In genomic region chr6:134721729-134722269, GRCm38 (mm10) we compare ENCODE assay signal across 19 mouse cellular contexts.
A peak's percentile ranks its signal among the peaks of the same experiment; 100 is the strongest.
DNase-seq lines count a peak whose midpoint lies in the region; ATAC-seq and TF ChIP-seq lines count a peak whose summit lies in the region.
"Had no signal": no experiment of that assay in that cellular context is flagged by ENCODE, and none has a peak within 500 bp of the region (broad histone marks: within the 10 kb centered on the region; RNA-seq: fewer than 3 reads in every experiment).

No protein-coding gene starts in this region.

- WGBS in forebrain, embryonic 16.5 days, result 73% methylated on average over 6 of the region's 6 CpGs
- 90% methylated on average over 6 of the region's 6 CpGs for WGBS in forebrain, embryonic 13.5 days
- 75% methylated on average over 6 of the region's 6 CpGs for WGBS in limb, embryonic 13.5 days
- 95% methylated on average over 6 of the region's 6 CpGs for WGBS in limb, embryonic 10.5 days
- 82% methylated on average over 6 of the region's 6 CpGs for WGBS in stomach, embryonic 14.5 days
- 70% methylated on average over 6 of the region's 6 CpGs for WGBS in stomach, postnatal 0 days
- WGBS in liver, postnatal 0 days (ENCODE audit: insufficient replicate concordance), result 81% methylated on average over 6 of the region's 6 CpGs

- DNase-seq in limb, embryonic 10.5 days (ENCODE audit: low spot score), result no peak
- DNase-seq in stomach, postnatal 0 days (ENCODE audit: low spot score), result no peak
- no peak for DNase-seq in liver, postnatal 0 days
- DNase-seq: adrenal gland, postnatal 25 days; cerebellum, adult 9-10 months; gastrocnemius, postnatal 25 days; kidney, adult 2 months; kidney, postnatal 10 days; right cerebral cortex, postnatal 25 days; spleen, adult 18-20 months; thymus, postnatal 25 days had no signal

- peaks cover 3% of the 10 kb centered on the region; the same call in 1 of the 2 replicates for H3K4me1 ChIP-seq in forebrain, embryonic 16.5 days (replicated peaks; ENCODE audit: control insufficient read depth, insufficient read depth, low read length)
- no peaks in the 10 kb centered on the region for H3K4me1 ChIP-seq in forebrain, embryonic 13.5 days
- H3K4me1 ChIP-seq in limb, embryonic 13.5 days, result no peaks in the 10 kb centered on the region
- no peaks in the 10 kb centered on the region for H3K4me1 ChIP-seq in limb, embryonic 10.5 days
- H3K4me1 ChIP-seq in stomach, embryonic 14.5 days (ENCODE audit: control insufficient read depth, insufficient read depth, low read length), result no peaks in the 10 kb centered on the region
- H3K4me1 ChIP-seq in stomach, postnatal 0 days (replicated peaks; ENCODE audit: control insufficient read depth, insufficient read depth), result no peaks in the 10 kb centered on the region
- H3K4me1 ChIP-seq in liver, postnatal 0 days (ENCODE audit: insufficient read depth), result peaks cover 9% of the 10 kb centered on the region
- H3K4me1 ChIP-seq: forebrain, embryonic 10.5 days had no signal

- H3K4me2 ChIP-seq in forebrain, embryonic 16.5 days (ENCODE audit: low read length), result no peak overlapping the region
- H3K4me2 ChIP-seq in forebrain, embryonic 13.5 days, result no peak overlapping the region
- no peak overlapping the region for H3K4me2 ChIP-seq in limb, embryonic 13.5 days (replicated peaks)
- H3K4me2 ChIP-seq in stomach, embryonic 14.5 days (replicated peaks; ENCODE audit: low read depth, low read length), result no peak overlapping the region
- no peak overlapping the region for H3K4me2 ChIP-seq in stomach, postnatal 0 days (replicated peaks; ENCODE audit: low read depth)
- no peak overlapping the region for H3K4me2 ChIP-seq in liver, postnatal 0 days (ENCODE audit: low read depth, low read length)
- H3K4me2 ChIP-seq: heart, embryonic 15.5 days had no signal

- no peaks in the 10 kb centered on the region for H3K9me3 ChIP-seq in forebrain, embryonic 16.5 days (ENCODE audit: control insufficient read depth, low read length)
- H3K9me3 ChIP-seq in forebrain, embryonic 13.5 days (replicated peaks), result no peaks in the 10 kb centered on the region
- no peaks in the 10 kb centered on the region for H3K9me3 ChIP-seq in limb, embryonic 13.5 days
- no peaks in the 10 kb centered on the region for H3K9me3 ChIP-seq in limb, embryonic 10.5 days (replicated peaks)
- H3K9me3 ChIP-seq in stomach, embryonic 14.5 days (ENCODE audit: control insufficient read depth, low read depth, low read length), result no peaks in the 10 kb centered on the region
- no peaks in the 10 kb centered on the region for H3K9me3 ChIP-seq in stomach, postnatal 0 days (ENCODE audit: control insufficient read depth, low read length)
- no peaks in the 10 kb centered on the region for H3K9me3 ChIP-seq in liver, postnatal 0 days (ENCODE audit: low read length)
- H3K9me3 ChIP-seq: forebrain, embryonic 10.5 days; heart, embryonic 15.5 days had no signal

- H3K9ac ChIP-seq in forebrain, embryonic 16.5 days (replicated peaks; ENCODE audit: low read depth, low read length), result no peak overlapping the region
- H3K9ac ChIP-seq in forebrain, embryonic 13.5 days, result no peak overlapping the region
- H3K9ac ChIP-seq in limb, embryonic 13.5 days, result no peak overlapping the region
- H3K9ac ChIP-seq in stomach, embryonic 14.5 days (replicated peaks; ENCODE audit: low read depth, low read length), result no peak overlapping the region
- H3K9ac ChIP-seq in stomach, postnatal 0 days (ENCODE audit: low read length), result no peak overlapping the region
- H3K9ac ChIP-seq in liver, postnatal 0 days (replicated peaks), result no peak overlapping the region
- H3K9ac ChIP-seq: heart, embryonic 15.5 days had no signal

- TF ChIP-seq EP300 in stomach, postnatal 0 days (optimal IDR thresholded peaks at IDR 0.05), result no peak
- TF ChIP-seq EP300 in liver, postnatal 0 days (IDR thresholded peaks at IDR 0.05; ENCODE audit: low read depth), result no peak

- H3K27me3 ChIP-seq in forebrain, embryonic 16.5 days (replicated peaks; ENCODE audit: control insufficient read depth, insufficient read depth, low read length), result no peaks in the 10 kb centered on the region
- no peaks in the 10 kb centered on the region for H3K27me3 ChIP-seq in forebrain, embryonic 13.5 days
- H3K27me3 ChIP-seq in limb, embryonic 13.5 days, result no peaks in the 10 kb centered on the region
- no peaks in the 10 kb centered on the region for H3K27me3 ChIP-seq in limb, embryonic 10.5 days (ENCODE audit: low read depth, poor library complexity, severe bottlenecking)
- no peaks in the 10 kb centered on the region for H3K27me3 ChIP-seq in stomach, embryonic 14.5 days (ENCODE audit: control insufficient read depth, insufficient read depth, low read length)
- H3K27me3 ChIP-seq in stomach, postnatal 0 days (ENCODE audit: control insufficient read depth, insufficient read depth, low read length), result no peaks in the 10 kb centered on the region
- no peaks in the 10 kb centered on the region for H3K27me3 ChIP-seq in liver, postnatal 0 days (ENCODE audit: insufficient read depth, low read length)
- H3K27me3 ChIP-seq: heart, embryonic 15.5 days had no signal

- H3K36me3 ChIP-seq in forebrain, embryonic 16.5 days (ENCODE audit: control insufficient read depth, insufficient read depth), result no peaks in the 10 kb centered on the region
- peaks cover 66% of the 10 kb centered on the region for H3K36me3 ChIP-seq in forebrain, embryonic 13.5 days (ENCODE audit: poor library complexity, severe bottlenecking)
- peaks cover 63% of the 10 kb centered on the region for H3K36me3 ChIP-seq in limb, embryonic 13.5 days
- peaks cover 51% of the 10 kb centered on the region for H3K36me3 ChIP-seq in limb, embryonic 10.5 days
- H3K36me3 ChIP-seq in stomach, embryonic 14.5 days (ENCODE audit: control insufficient read depth, insufficient read depth, low read length), result peaks cover 37% of the 10 kb centered on the region
- H3K36me3 ChIP-seq in stomach, postnatal 0 days (ENCODE audit: control insufficient read depth, insufficient read depth, low read length), result peaks cover 13% of the 10 kb centered on the region; the same call in 1 of the 2 replicates
- peaks cover 28% of the 10 kb centered on the region for H3K36me3 ChIP-seq in liver, postnatal 0 days (replicated peaks; ENCODE audit: insufficient read depth, low read length)

- no peak overlapping the region for H3K4me3 ChIP-seq in forebrain, embryonic 16.5 days (replicated peaks; ENCODE audit: low read length)
- no peak overlapping the region for H3K4me3 ChIP-seq in forebrain, embryonic 13.5 days
- H3K4me3 ChIP-seq in limb, embryonic 13.5 days, result no peak overlapping the region
- no peak overlapping the region for H3K4me3 ChIP-seq in limb, embryonic 10.5 days
- no peak overlapping the region for H3K4me3 ChIP-seq in stomach, embryonic 14.5 days (ENCODE audit: low read depth, low read length)
- no peak overlapping the region for H3K4me3 ChIP-seq in stomach, postnatal 0 days (ENCODE audit: low read depth, low read length)
- no peak overlapping the region for H3K4me3 ChIP-seq in liver, postnatal 0 days (ENCODE audit: low read depth, low read length)
- H3K4me3 ChIP-seq: forebrain, embryonic 10.5 days; heart, embryonic 15.5 days; left cerebral cortex, adult 2 months had no signal

- ATAC-seq in forebrain, embryonic 16.5 days, result 0 out of 2 replicates have a peak, but pooled peaks have one; percentile 15
- no peak for ATAC-seq in forebrain, embryonic 13.5 days
- ATAC-seq in limb, embryonic 13.5 days (ENCODE audit: low FRiP score, low read depth), result peak; percentile 72
- 0 out of 2 replicates have a peak, but pooled peaks have one; percentile 40 for ATAC-seq in stomach, embryonic 14.5 days (ENCODE audit: insufficient number of reproducible peaks, insufficient read depth, low FRiP score, low read depth)
- ATAC-seq in stomach, postnatal 0 days (ENCODE audit: low FRiP score, low TSS enrichment), result no peak
- no peak for ATAC-seq in liver, postnatal 0 days

- no peak overlapping the region for H3K27ac ChIP-seq in forebrain, embryonic 16.5 days (ENCODE audit: low read length)
- H3K27ac ChIP-seq in forebrain, embryonic 13.5 days, result no peak overlapping the region
- no peak overlapping the region for H3K27ac ChIP-seq in limb, embryonic 13.5 days
- no peak overlapping the region for H3K27ac ChIP-seq in limb, embryonic 10.5 days
- H3K27ac ChIP-seq in stomach, embryonic 14.5 days (ENCODE audit: low read length), result no peak overlapping the region
- H3K27ac ChIP-seq in stomach, postnatal 0 days (replicated peaks), result no peak overlapping the region
- no peak overlapping the region for H3K27ac ChIP-seq in liver, postnatal 0 days (ENCODE audit: low read depth)
- H3K27ac ChIP-seq: forebrain, embryonic 10.5 days; heart, embryonic 15.5 days; left cerebral cortex, adult 2 months; macrophage had no signal

- no peak for TF ChIP-seq CTCF in stomach, postnatal 0 days (IDR thresholded peaks at IDR 0.05; ENCODE audit: low read depth)
- TF ChIP-seq CTCF in liver, postnatal 0 days (IDR thresholded peaks at IDR 0.05; ENCODE audit: low read depth), result no peak

Comparison
In these comparisons a context has a peak if more than half of its experiments do, and no peak if none do; other contexts are left out.
1. ATAC-seq: peak in forebrain, embryonic 16.5 days (single experiment), limb, embryonic 13.5 days (single experiment) and stomach, embryonic 14.5 days (single experiment); none in forebrain, embryonic 13.5 days (single experiment), stomach, postnatal 0 days (single experiment) and liver, postnatal 0 days (single experiment).